In genomic region chr5:134746890-134747511, GRCm38 (mm10) we compare ENCODE assay signal across 8 mouse cellular contexts. TPM values are rescaled to one million over a fixed set of nuclear protein-coding genes. Genes with fewer than 3 reads are reported as not detected.
DNase-seq lines count a peak whose midpoint lies in the region; ATAC-seq and TF ChIP-seq lines count a peak whose summit lies in the region.

Eln (minus strand) TSS chr5:134747323.

- peak within 1 kb of the TSS; percentile 79 for H3K4me2 ChIP-seq in forebrain, embryonic 13.5 days
- H3K4me2 ChIP-seq in heart, embryonic 16.5 days (ENCODE audit: low read depth, low read length): peak within 1 kb of the TSS; percentile 59
- peak within 1 kb of the TSS; percentile 67 for H3K4me2 ChIP-seq in midbrain, embryonic 12.5 days (replicated peaks)

- H3K9me3 ChIP-seq in ES-Bruce4 (replicated peaks; ENCODE audit: control insufficient read depth, insufficient read depth, low read length, poor library complexity, severe bottlenecking): no peaks in the 10 kb centered on the region
- no peaks in the 10 kb centered on the region for H3K9me3 ChIP-seq in forebrain, embryonic 13.5 days (replicated peaks)
- H3K9me3 ChIP-seq in heart, embryonic 16.5 days (replicated peaks; ENCODE audit: control insufficient read depth, low read length): no peaks in the 10 kb centered on the region
- no peaks in the 10 kb centered on the region for H3K9me3 ChIP-seq in midbrain, embryonic 12.5 days

- peak; percentile 81 for ATAC-seq in forebrain, embryonic 13.5 days
- ATAC-seq in heart, embryonic 16.5 days (replicated peaks; ENCODE audit: extremely low read depth, insufficient read depth, low FRiP score): peak; percentile 70
- ATAC-seq in midbrain, embryonic 12.5 days (ENCODE audit: low FRiP score, low read depth): peak; percentile 62

- H3K9ac ChIP-seq in ES-Bruce4 (ENCODE audit: low read depth, poor library complexity, severe bottlenecking): peak within 1 kb of the TSS; percentile 31
- peak within 1 kb of the TSS; percentile 70 for H3K9ac ChIP-seq in forebrain, embryonic 13.5 days
- H3K9ac ChIP-seq in heart, embryonic 16.5 days (ENCODE audit: low read length): peak within 1 kb of the TSS; percentile 66
- peak within 1 kb of the TSS; percentile 54 for H3K9ac ChIP-seq in midbrain, embryonic 12.5 days (replicated peaks)

- H3K4me3 ChIP-seq in cerebellum, adult 2 months (replicated peaks; ENCODE audit: insufficient read depth, low read depth, low read length): peak within 1 kb of the TSS; percentile 43
- H3K4me3 ChIP-seq in ES-Bruce4 (ENCODE audit: low read depth, low read length): peak within 1 kb of the TSS; percentile 34
- peak within 1 kb of the TSS; percentile 44 for H3K4me3 ChIP-seq in forebrain, embryonic 13.5 days
- peak within 1 kb of the TSS; percentile 44 for H3K4me3 ChIP-seq in heart, embryonic 16.5 days (ENCODE audit: low read length)
- H3K4me3 ChIP-seq in midbrain, embryonic 12.5 days: peak within 1 kb of the TSS; percentile 39

- intact Hi-C loops in left cerebral cortex, postnatal 4 days (cut with DNase I): loop anchor here (5.0 to 10.0 kb wide), 2 partner anchors 155 to 218 kb away; no protein-coding TSS in a partner anchor

- H3K4me1 ChIP-seq in cerebellum, adult 2 months (ENCODE audit: control insufficient read depth, insufficient read depth, low read length): peaks cover 3% of the 10 kb centered on the region; the same call in 1 of the 2 replicates
- peaks cover 3% of the 10 kb centered on the region for H3K4me1 ChIP-seq in ES-Bruce4 (ENCODE audit: control insufficient read depth, insufficient read depth, low read length)
- H3K4me1 ChIP-seq in forebrain, embryonic 13.5 days: peaks cover 16% of the 10 kb centered on the region
- peaks cover 14% of the 10 kb centered on the region for H3K4me1 ChIP-seq in heart, embryonic 16.5 days (ENCODE audit: control insufficient read depth, insufficient read depth, low read length)
- H3K4me1 ChIP-seq in midbrain, embryonic 12.5 days: peaks cover 17% of the 10 kb centered on the region

- H3K27ac ChIP-seq in cerebellum, adult 2 months (ENCODE audit: insufficient read depth, low read length): no peak within 1 kb of the TSS
- H3K27ac ChIP-seq in ES-Bruce4 (ENCODE audit: insufficient read depth, low read length): no peak within 1 kb of the TSS
- peak within 1 kb of the TSS; percentile 55 for H3K27ac ChIP-seq in forebrain, embryonic 13.5 days
- peak within 1 kb of the TSS; percentile 67 for H3K27ac ChIP-seq in heart, embryonic 16.5 days (ENCODE audit: low read length)
- H3K27ac ChIP-seq in midbrain, embryonic 12.5 days (replicated peaks): no peak within 1 kb of the TSS

- H3K27me3 ChIP-seq in cerebellum, adult 2 months (ENCODE audit: control insufficient read depth, insufficient read depth, low read length): no peaks in the 10 kb centered on the region
- no peaks in the 10 kb centered on the region for H3K27me3 ChIP-seq in ES-Bruce4 (ENCODE audit: control insufficient read depth, insufficient read depth, low read length, poor library complexity, severe bottlenecking)
- H3K27me3 ChIP-seq in forebrain, embryonic 13.5 days: peaks cover 6% of the 10 kb centered on the region; the same call in 1 of the 2 replicates
- peaks cover 5% of the 10 kb centered on the region; the same call in 1 of the 2 replicates for H3K27me3 ChIP-seq in heart, embryonic 16.5 days (ENCODE audit: control insufficient read depth, insufficient read depth, low read length)
- H3K27me3 ChIP-seq in midbrain, embryonic 12.5 days: peaks cover 34% of the 10 kb centered on the region

- no peak for TF ChIP-seq CTCF in cerebellum, adult 2 months (IDR thresholded peaks at IDR 0.05; ENCODE audit: borderline replicate concordance, insufficient read depth, low read depth, low read length)
- TF ChIP-seq CTCF in ES-Bruce4 (IDR thresholded peaks at IDR 0.05; ENCODE audit: low read depth, low read length): no peak

- WGBS in cerebellum, adult 2 months: 1% methylated on average over 20 of the region's 28 CpGs
- 2% methylated on average over 22 of the region's 28 CpGs for WGBS in forebrain, embryonic 13.5 days
- WGBS in heart, embryonic 16.5 days: 2% methylated on average over 22 of the region's 28 CpGs
- 3% methylated on average over 21 of the region's 28 CpGs for WGBS in midbrain, embryonic 12.5 days

- TF ChIP-seq EP300 in ES-Bruce4 (IDR thresholded peaks at IDR 0.05; ENCODE audit: insufficient read depth, low read depth, low read length): no peak

- peak; percentile 10 to 22 for DNase-seq in cerebellum, adult 2 months
- no peak for DNase-seq in cerebellum, adult 11-12 months
- peak; percentile 61 for DNase-seq in left cerebral cortex, postnatal 4 days
- peak; percentile 38 for DNase-seq in urinary bladder, postnatal 25 days (ENCODE audit: low spot score)

- no peak for TF ChIP-seq POLR2A in cerebellum, adult 2 months (IDR thresholded peaks at IDR 0.05; ENCODE audit: borderline replicate concordance, insufficient read depth, low read length)
- no peak for TF ChIP-seq POLR2A in ES-Bruce4 (IDR thresholded peaks at IDR 0.05; ENCODE audit: insufficient read depth, low read length)

- H3K36me3 ChIP-seq in ES-Bruce4 (ENCODE audit: control insufficient read depth, insufficient read depth, low read length, poor library complexity, severe bottlenecking): no peaks in the 10 kb centered on the region
- H3K36me3 ChIP-seq in forebrain, embryonic 13.5 days (ENCODE audit: poor library complexity, severe bottlenecking): no peaks in the 10 kb centered on the region
- no peaks in the 10 kb centered on the region for H3K36me3 ChIP-seq in heart, embryonic 16.5 days (ENCODE audit: control insufficient read depth, insufficient read depth)
- H3K36me3 ChIP-seq in midbrain, embryonic 12.5 days: no peaks in the 10 kb centered on the region

RNA-seq across cellular contexts. Expression of gene Eln, which starts in this region (rescaled TPM):
- 7.5 and 8.1 TPM in 2 replicates for polyA plus RNA-seq in cerebellum, adult 2 months (2012; rRNA removed)
- 1.9 and 2.2 TPM in 2 replicates for polyA plus RNA-seq in ES-Bruce4 (2011; ENCODE audit: insufficient read depth, insufficient read length, low read depth, missing spikeins)
- polyA plus RNA-seq in forebrain, embryonic 13.5 days (2015; fragmentation: Nextera tagmentation; extraction: Ambion mirVana): 3.4 and 3.5 TPM in 2 replicates
- 285 and 435 TPM in 2 replicates for polyA plus RNA-seq in heart, embryonic 16.5 days (2015; fragmentation: Nextera tagmentation; extraction: Ambion mirVana)
- 10 to 100 TPM; 44.9 to 47.6 TPM for total RNA-seq in left cerebral cortex, postnatal 4 days (2021)
- polyA plus RNA-seq in midbrain, embryonic 12.5 days (2016; fragmentation: Nextera tagmentation; extraction: Ambion mirVana): 3.8 and 4.0 TPM in 2 replicates

Comparison
In these comparisons a context has a peak if more than half of its experiments do, and no peak if none do; other contexts are left out.
1. RNA of gene Eln (polyA plus RNA-seq): 285 to 435 TPM in heart, embryonic 16.5 days; 7.5 to 8.1 TPM in cerebellum, adult 2 months, 3.8 to 4.0 TPM in midbrain, embryonic 12.5 days, 3.4 to 3.5 TPM in forebrain, embryonic 13.5 days and 1.9 to 2.2 TPM in ES-Bruce4; every median in the first group is over 10 times any median in the second.
2. H3K27ac ChIP-seq: peak in forebrain, embryonic 13.5 days (single experiment) and heart, embryonic 16.5 days (single experiment); none in cerebellum, adult 2 months (single experiment), ES-Bruce4 (single experiment) and midbrain, embryonic 12.5 days (single experiment).
3. Peak in every context shown above with its lines, with median percentiles within 50 percentile points of each other: H3K4me3 ChIP-seq, H3K9ac ChIP-seq, ATAC-seq and H3K4me2 ChIP-seq.